Mouse (Mus musculus) liver, postnatal 0 days (tissue): ENCODE results near the gene Gm5426.

Source experiments
- CTCF ChIP-seq: sonication (generic); IDR thresholded peaks from 2 replicates; pipeline ENCODE4 v1.5.1; 2016; ENCODE audit warnings: antibody characterized with exemption, low read depth
- EP300 ChIP-seq: IDR thresholded peaks from 2 replicates; pipeline ENCODE4 v1.6.1; 2016; ENCODE audit warnings: antibody characterized with exemption, low read depth, mild to moderate bottlenecking

GRCm38 (mm10) chr10:96129213-96129612 is 7.2 kb upstream of the Gm5426 start:
- no peak for TF ChIP-seq CTCF
- no peak for TF ChIP-seq EP300
